Mouse (Mus musculus) heart, embryonic 16.5 days (tissue): Measurements from ENCODE around the gene Dqx1. TPM values are rescaled to one million over a fixed set of nuclear protein-coding genes. Genes with fewer than 3 reads are reported as not detected.
A peak's percentile ranks its signal among the peaks of the same experiment; 100 is the strongest.

Source experiments
- ATAC-seq: fragments of 200-750 bp; cut with Nextera tagmentation; replicated peaks from 2 replicates; pipeline ENCODE4 v1.8.0; 2017; ENCODE audit warnings: moderate number of reproducible peaks; ENCODE audit not compliant: insufficient read depth, low FRiP score; ENCODE audit errors: extremely low read depth
- H3K27ac ChIP-seq: fragments of 300-500 bp; sonication (generic); 2 replicates; pipeline ENCODE4 v1.5.1; 2014; ENCODE audit warnings: mild to moderate bottlenecking, low read length, control low read depth, moderate library complexity
- H3K27me3 ChIP-seq: fragments of 300-500 bp; sonication (generic); 2 replicates; pipeline ENCODE4 v1.6.1; 2014; ENCODE audit warnings: low read length, mixed read lengths; ENCODE audit not compliant: control insufficient read depth, insufficient read depth
- H3K36me3 ChIP-seq: fragments of 300-500 bp; sonication (generic); 2 replicates; pipeline ENCODE4 v1.6.1; 2014; ENCODE audit not compliant: control insufficient read depth, insufficient read depth
- H3K4me1 ChIP-seq: fragments of 300-500 bp; sonication (generic); 2 replicates; pipeline ENCODE4 v1.6.1; 2014; ENCODE audit warnings: low read length, mixed read lengths; ENCODE audit not compliant: control insufficient read depth, insufficient read depth
- H3K4me2 ChIP-seq: fragments of 300-500 bp; sonication (generic); 2 replicates; pipeline ENCODE4 v1.6.1; 2014; ENCODE audit warnings: low read depth, mild to moderate bottlenecking, control low read depth, low read length
- H3K4me3 ChIP-seq: fragments of 300-500 bp; sonication (generic); 2 replicates; pipeline ENCODE4 v1.5.1; 2014; ENCODE audit warnings: mild to moderate bottlenecking, control low read depth, low read length
- H3K9ac ChIP-seq: fragments of 300-500 bp; sonication (generic); 2 replicates; pipeline ENCODE4 v1.6.1; 2014; ENCODE audit warnings: low read length, control low read depth
- H3K9me3 ChIP-seq: fragments of 300-500 bp; sonication (generic); replicated peaks from 2 replicates; pipeline ENCODE4 v1.6.1; 2016; ENCODE audit warnings: low read length; ENCODE audit not compliant: control insufficient read depth
- WGBS: fragments of 180-500 bp; shearing (Covaris S2); extraction: QIAGEN DNeasy Blood & Tissue Kit; methylation state at CpG from one replicate; pipeline ENCODE4 v1.1.7; 2014; 5-methylcytosine and 5-hydroxymethylcytosine counted together
- polyA plus RNA-seq: library from polyadenylated mRNA; unstranded; fragments of >200 nt; fragmentation: Nextera tagmentation; extraction: Ambion mirVana; gene quantifications from 2 replicates; pipeline ENCODE4 v1.2.1, GENCODE M21; 2015

Gene Dqx1
- polyA plus RNA-seq, 1 experiment from 2014 or later = 0.75 TPM

DNA sequence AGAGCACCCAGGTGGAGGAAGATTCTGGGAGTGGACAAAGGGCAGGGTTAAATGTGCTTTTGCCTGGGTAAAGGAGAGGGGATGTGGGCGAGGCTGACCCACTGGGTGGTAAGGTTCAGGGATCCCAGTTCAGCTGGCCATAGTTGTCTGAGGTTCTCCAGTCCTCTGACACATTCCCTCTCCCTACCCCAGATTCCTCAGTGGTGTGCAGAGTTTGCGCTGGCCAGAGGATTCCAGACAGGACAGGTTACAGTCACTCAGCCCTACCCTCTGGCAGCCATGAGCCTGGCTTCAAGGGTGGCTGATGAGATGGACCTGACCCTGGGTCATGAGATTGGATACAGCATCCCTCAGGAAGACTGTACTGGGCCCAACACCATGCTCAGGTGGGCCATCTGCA is 1.1 kb downstream of the Dqx1 start:
- 77% methylated on average over 2 of the region's 2 CpGs for WGBS
- H3K4me3 ChIP-seq = no peak overlapping the region
- no peak for ATAC-seq

DNA sequence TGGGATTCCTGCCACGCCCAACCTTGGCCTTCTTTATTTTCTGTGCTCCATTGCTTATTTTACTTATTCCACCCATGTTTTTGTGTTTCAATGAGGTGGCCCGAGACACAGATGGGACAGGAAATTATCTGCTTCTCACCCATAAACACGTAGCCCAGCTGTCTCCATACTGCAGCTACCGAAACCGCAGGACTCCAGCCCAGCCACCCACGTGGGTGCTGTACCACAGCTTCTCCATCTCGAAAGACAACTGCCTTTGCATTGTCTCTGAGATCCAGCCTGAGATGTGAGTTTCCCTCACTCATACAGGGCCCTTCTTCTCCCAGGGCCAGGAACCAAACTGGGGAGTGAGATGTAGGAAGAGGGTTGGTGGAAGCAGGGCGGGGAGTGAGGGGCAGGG is 8.4 kb downstream of the Dqx1 start:
- no peak for ATAC-seq
- no peak overlapping the region for H3K4me3 ChIP-seq
- H3K4me2 ChIP-seq = no peak overlapping the region
- no peak overlapping the region for H3K9ac ChIP-seq
- no peak overlapping the region for H3K27ac ChIP-seq
- peaks cover 95% of the 10 kb centered on the region for H3K27me3 ChIP-seq
- peaks cover 9% of the 10 kb centered on the region; the same call in 1 of the 2 replicates for H3K4me1 ChIP-seq
- 37% methylated on average over 8 of the region's 8 CpGs for WGBS
- no peaks in the 10 kb centered on the region for H3K9me3 ChIP-seq
- H3K36me3 ChIP-seq = no peaks in the 10 kb centered on the region

More for the DNA sequence above, 1.1 kb downstream of the Dqx1 start:
- no peak overlapping the region for H3K27ac ChIP-seq
- peaks cover 9% of the 10 kb centered on the region for H3K4me1 ChIP-seq
- H3K4me2 ChIP-seq = no peak overlapping the region
- no peaks in the 10 kb centered on the region for H3K9me3 ChIP-seq
- H3K27me3 ChIP-seq = peaks cover 34% of the 10 kb centered on the region
- peaks cover 16% of the 10 kb centered on the region for H3K36me3 ChIP-seq
- no peak overlapping the region for H3K9ac ChIP-seq

DNA sequence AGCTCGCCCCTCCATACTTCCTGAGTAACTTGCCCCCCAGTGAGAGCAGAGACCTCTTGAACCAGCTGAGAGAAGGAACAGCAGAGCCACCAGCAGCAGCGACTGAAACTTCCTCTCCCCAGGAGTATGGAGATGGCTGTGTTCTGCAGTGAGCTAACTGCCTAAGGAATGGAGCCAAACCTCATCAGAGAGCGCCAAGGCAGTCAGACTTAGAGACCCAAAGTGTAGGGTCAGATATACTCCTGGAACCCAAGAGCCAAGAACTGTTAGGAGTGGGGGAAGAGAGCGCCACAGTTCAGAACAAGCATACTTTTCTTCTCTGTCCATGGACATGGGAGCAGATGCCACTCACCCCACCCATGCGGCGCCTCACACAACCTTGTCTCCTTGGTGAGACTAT is 8.8 kb downstream of the Dqx1 start:
- WGBS = 26% methylated on average over 6 of the region's 6 CpGs
- Histone ChIP-seq H3K4me3 (no peak overlapping the region), H3K27ac (no peak overlapping the region), H3K36me3 (no peaks in the 10 kb centered on the region), H3K4me2 (no peak overlapping the region), H3K9me3 (no peaks in the 10 kb centered on the region), H3K4me1 (peaks cover 12% of the 10 kb centered on the region; the same call in 1 of the 2 replicates), H3K9ac (no peak overlapping the region), H3K27me3 (peaks cover 96% of the 10 kb centered on the region)
- no peak for ATAC-seq

DNA sequence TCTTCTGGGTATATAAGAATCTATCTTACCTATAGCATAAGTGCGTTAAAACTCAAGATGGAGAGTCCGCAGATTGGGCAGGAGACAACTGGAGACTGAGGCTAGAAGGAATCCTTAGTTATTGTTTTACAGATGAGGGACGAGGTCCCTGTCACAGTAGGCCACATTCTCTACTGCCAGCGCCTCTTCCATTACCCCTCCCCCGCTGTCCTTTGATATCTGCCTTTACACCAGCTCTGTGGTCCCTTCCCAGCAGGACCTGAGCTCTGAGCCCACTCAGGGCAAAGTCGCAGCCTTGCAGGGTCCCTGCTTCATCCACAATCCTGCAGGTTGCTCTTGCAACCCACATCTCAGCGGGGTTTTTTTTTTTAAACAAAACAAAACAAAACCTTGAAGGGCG is 10.6 kb downstream of the Dqx1 start:
- no peak for ATAC-seq
- H3K9me3 ChIP-seq = no peaks in the 10 kb centered on the region
- H3K36me3 ChIP-seq = no peaks in the 10 kb centered on the region
- peak overlapping the region; percentile 56 for H3K4me2 ChIP-seq
- peaks cover 12% of the 10 kb centered on the region; the same call in 1 of the 2 replicates for H3K4me1 ChIP-seq
- H3K27ac ChIP-seq = no peak overlapping the region
- H3K4me3 ChIP-seq = peak overlapping the region; percentile 29
- 9% methylated on average over 8 of the region's 8 CpGs for WGBS
- H3K9ac ChIP-seq = no peak overlapping the region
- peaks cover 95% of the 10 kb centered on the region for H3K27me3 ChIP-seq

DNA sequence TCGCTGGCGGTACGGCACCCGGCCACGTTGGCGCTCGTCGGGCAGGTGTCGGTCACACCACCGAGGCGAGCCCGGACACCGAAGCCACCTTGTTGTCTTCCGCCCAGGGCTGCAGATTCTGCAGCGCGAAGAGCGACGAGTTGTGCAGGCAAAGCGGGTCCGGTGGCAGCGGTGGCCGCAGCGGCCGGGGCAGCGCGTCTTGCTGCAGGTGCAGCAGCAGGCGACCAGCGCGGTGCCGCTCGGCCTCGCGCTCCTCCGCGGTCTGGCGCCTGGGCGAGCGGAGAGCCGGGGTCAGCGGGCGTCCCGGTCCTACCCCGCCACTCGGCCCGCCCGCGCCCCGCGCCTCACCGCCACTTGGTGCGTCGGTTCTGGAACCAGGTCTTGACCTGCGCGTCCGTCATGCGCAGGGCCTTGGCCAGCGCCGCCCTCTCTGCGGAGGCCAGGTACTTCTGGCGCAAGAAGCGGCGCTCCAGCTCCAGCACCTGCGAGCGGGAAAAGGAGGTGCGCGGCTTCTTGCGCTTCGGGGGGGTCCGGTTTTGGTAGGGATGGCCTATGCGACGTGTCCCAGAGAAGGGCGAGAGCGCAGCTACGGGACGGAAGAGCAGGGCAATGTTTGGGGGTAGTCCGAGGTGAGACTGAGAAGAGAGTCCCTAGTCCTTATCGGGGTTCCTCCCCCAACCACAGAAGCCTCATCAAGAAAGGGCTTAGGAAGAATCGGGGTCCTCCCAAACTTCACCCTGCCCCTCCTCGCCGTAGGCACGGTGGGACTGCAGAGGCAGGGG is 11.3 kb downstream of the Dqx1 start:
- 1% methylated on average over 77 of the region's 81 CpGs for WGBS
- Histone ChIP-seq H3K9ac (no peak overlapping the region), H3K36me3 (no peaks in the 10 kb centered on the region), H3K4me2 (peak overlapping the region; percentile 56), H3K4me1 (peaks cover 12% of the 10 kb centered on the region; the same call in 1 of the 2 replicates), H3K27ac (no peak overlapping the region), H3K4me3 (peak overlapping the region; percentile 29), H3K9me3 (no peaks in the 10 kb centered on the region), H3K27me3 (peaks cover 95% of the 10 kb centered on the region)
- ATAC-seq = no peak

DNA sequence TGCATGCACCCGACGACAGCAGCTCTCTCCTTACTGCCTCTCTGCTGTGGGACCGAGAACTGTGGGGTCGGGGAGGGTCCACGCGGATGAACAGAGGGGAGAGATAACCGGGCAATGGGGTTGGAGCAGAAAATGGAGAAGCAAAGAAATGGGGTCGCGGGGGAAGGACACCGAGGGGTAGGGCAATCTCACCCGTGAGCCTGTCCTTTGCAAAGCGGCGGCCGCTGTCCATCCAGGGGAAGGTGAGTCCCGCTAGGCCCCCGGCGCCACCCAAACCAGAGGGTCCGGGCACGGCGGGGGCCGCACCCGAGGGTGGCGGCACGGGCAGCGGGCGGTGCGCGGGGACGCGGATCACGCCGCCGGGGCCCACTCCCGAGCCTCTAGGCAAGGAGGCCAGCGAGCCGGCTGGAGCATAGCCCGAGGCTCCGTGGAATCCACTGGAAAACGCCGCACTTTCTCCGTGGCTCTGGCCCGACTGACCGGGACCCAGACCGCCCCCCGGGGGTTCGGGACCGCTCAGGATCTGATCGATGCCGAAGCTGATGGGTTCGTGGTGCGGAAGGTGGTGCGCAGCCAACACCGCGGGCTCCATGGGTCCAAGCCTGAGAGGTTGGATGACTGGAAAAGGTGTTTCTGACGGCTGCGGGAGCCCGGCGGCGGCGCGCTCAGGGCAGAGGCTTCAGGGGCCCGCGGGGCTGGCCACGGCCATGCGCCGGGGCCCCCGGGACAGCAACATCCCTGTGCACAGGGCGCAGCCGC is 12.0 kb downstream of the Dqx1 start:
- H3K27ac ChIP-seq = no peak overlapping the region
- peak overlapping the region; percentile 34 for H3K4me3 ChIP-seq
- no peak; the same call in 1 of the 2 replicates for ATAC-seq
- no peaks in the 10 kb centered on the region for H3K36me3 ChIP-seq
- no peaks in the 10 kb centered on the region for H3K9me3 ChIP-seq
- WGBS = 1% methylated on average over 68 of the region's 69 CpGs
- peaks cover 12% of the 10 kb centered on the region; the same call in 1 of the 2 replicates for H3K4me1 ChIP-seq
- H3K4me2 ChIP-seq = peak overlapping the region; percentile 19; the same call in 1 of the 2 replicates
- peaks cover 95% of the 10 kb centered on the region for H3K27me3 ChIP-seq
- no peak overlapping the region for H3K9ac ChIP-seq

DNA sequence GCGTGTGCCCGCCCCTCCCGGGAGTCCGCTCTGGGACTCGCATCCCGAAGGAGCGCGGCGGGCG is 12.4 kb downstream of the Dqx1 start, which contains the start of gene Tlx2:
Gene Tlx2 (minus strand): TSS at position 47 of the 64 bp plus-strand sequence.
- peak within 1 kb of the TSS; percentile 34 for H3K4me3 ChIP-seq
- WGBS = 2% methylated on average over 10 of the region's 10 CpGs
- H3K27me3 ChIP-seq = peaks cover 95% of the 10 kb centered on the region
- H3K4me1 ChIP-seq = peaks cover 12% of the 10 kb centered on the region; the same call in 1 of the 2 replicates
- H3K9ac ChIP-seq = no peak within 1 kb of the TSS
- no peak within 1 kb of the TSS for H3K27ac ChIP-seq
- ATAC-seq = no peak
- H3K4me2 ChIP-seq = peak within 1 kb of the TSS; percentile 56; the same call in 1 of the 2 replicates
- H3K36me3 ChIP-seq = no peaks in the 10 kb centered on the region
- H3K9me3 ChIP-seq = no peaks in the 10 kb centered on the region

DNA sequence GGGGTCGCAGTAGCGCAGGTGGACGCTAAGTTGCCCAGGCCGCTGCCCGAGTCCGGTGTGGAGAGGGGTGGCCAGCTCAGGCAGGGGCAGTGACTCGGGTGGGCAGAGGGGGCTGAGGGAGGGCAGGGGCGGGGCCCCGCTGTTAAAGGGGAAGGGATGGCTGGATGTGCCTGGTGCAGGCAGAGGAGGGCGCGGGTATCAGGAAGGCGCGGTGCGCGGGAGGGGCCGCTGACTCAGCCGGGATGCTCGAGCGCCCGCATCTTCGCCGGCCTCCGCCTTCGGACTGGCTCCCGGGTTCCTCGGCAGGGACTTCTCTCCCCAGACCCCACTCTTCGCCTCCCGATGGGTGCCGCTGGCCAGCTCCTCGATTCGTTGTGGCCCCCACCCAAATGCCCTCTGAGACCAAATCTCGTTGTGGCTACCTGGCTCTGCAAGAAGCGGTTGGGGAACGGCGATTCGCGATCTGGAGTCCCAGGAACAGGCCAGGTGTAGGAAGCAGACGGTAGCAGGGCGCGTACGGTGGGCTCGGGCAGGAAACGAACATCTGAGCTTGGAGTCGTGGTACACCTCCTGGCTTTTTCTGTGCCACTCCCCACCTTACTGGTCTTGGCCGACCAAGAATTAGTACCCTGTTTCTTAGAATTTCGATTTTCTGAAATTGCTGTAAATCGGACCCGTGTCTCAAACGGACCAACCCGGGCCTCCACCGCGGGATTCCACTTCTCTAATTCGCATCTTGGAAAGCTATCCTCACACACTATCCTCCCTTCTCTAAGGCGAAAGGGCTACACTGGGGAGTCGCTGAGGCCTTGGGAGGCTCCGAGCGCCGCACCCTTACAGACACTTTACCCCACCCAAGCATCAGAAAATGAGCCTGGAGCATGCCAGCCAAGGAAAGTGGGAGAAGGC is 12.9 kb downstream of the Dqx1 start:
- no peak overlapping the region for H3K9ac ChIP-seq
- H3K9me3 ChIP-seq = no peaks in the 10 kb centered on the region
- peaks cover 12% of the 10 kb centered on the region; the same call in 1 of the 2 replicates for H3K4me1 ChIP-seq
- no peaks in the 10 kb centered on the region for H3K36me3 ChIP-seq
- peak overlapping the region; percentile 19; the same call in 1 of the 2 replicates for H3K4me2 ChIP-seq
- H3K27me3 ChIP-seq = peaks cover 94% of the 10 kb centered on the region
- no peak overlapping the region for H3K27ac ChIP-seq
- ATAC-seq = no peak
- peak overlapping the region; percentile 34 for H3K4me3 ChIP-seq
- under 1% methylated on average over 57 of the region's 58 CpGs for WGBS
